Mouse (Mus musculus): Measurements from ENCODE around the gene Gm9833.

Gene Gm9833

GRCm38 (mm10) chr3:10121956-10122739 is 34.2 kb downstream of the Gm9833 start:
- DNase-seq (ENCODE audit: low read depth, low spot score): no peak

DNA sequence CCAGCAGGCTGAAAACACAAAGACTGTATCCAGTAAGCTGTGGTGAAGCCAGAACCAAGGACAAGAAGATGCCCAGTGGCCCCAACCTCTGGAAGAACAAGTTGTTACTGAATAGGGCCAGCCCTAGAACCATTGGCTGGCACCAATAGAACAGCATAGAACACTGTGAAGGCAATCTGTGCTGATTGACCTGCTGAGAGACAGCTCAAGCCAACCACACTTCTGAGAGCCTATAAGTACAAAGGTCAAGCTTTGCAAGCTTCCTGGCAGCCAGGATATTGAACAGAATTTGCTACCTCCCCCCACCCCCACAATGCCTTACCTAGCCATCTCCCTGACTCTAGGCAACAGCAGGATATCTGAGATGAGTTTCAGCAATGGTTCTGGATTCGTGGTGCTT is 35.7 kb downstream of the Gm9833 start:
- no peak for DNase-seq (ENCODE audit: low read depth, low spot score)

- no peak for DNase-seq (ENCODE audit: low read depth, low spot score)
Measured at GRCm38 (mm10) chr3:10124071-10124470, 36.2 kb downstream of the Gm9833 start.

DNA sequence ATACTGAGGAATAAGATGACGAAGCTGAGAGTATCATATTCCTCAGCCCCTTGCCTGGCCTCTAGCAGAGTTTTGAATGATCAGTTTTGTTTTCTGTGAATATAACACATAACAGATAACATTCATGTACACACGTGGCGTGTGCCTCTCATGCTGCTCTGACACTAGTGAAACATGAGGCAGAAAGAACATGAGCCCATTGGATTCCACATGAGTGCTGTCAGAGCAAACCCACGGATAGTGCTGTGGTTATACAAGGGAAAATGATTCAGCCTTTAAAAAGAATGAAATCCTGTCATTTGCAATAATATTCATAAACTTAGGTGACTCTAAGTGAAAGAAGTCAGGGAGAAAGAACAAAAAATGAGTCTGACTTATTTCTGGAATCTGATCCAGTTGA is 37.4 kb downstream of the Gm9833 start:
- no peak for DNase-seq (ENCODE audit: low read depth, low spot score)

GRCm38 (mm10) chr3:10126036-10126435 is 38.1 kb downstream of the Gm9833 start:
- DNase-seq (ENCODE audit: low read depth, low spot score): no peak

DNA sequence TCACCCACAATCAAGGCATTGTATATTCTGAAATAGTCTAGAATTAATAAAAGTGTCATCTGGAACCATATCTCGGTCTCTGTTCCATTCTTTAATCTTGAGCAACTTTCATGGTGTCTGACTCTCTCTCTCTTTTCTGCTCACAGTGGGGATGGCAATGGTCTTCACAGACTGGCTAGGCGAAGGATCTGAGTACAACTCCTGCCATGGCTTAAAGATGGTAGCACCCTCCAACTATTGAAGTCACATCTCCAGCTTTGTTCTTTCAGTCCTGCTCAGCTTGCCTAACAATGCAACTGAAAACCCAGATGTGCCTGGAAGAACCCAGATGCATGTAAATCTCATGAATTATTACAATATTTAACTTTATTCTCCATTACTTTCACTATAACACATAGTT is 38.6 kb downstream of the Gm9833 start:
- no peak for DNase-seq (ENCODE audit: low read depth, low spot score)

GRCm38 (mm10) chr3:10126952-10127351 is 39.0 kb downstream of the Gm9833 start:
- no peak for DNase-seq (ENCODE audit: low read depth, low spot score)

DNA sequence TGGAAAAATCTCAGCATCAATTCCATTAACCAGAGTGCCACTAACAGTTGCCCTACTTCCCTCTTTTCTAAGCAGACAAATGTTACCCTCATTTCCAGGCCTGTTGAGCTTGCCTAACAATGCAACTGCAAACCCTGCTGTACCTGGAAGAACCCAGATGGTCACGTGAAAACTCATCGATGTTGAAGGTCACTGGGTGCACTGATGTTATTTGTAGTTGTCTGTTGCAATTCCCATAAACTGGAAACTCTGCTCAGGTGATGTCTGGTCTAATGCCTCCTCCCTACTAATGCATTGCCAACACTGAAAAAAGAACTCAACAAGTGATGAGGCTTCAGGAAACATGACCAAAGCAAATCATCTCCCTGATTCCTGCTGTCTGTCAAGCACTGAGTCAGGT is 39.6 kb downstream of the Gm9833 start:
- no peak for DNase-seq (ENCODE audit: low read depth, low spot score)
